Mouse (Mus musculus): ENCODE data around the gene Dcakd. TPM values are rescaled to one million over a fixed set of nuclear protein-coding genes. Genes with fewer than 3 reads are reported as not detected.

The Dcakd gene
- polyA plus RNA-seq, 1 experiment from 2014 or later, result 135 TPM

- no peaks in the 10 kb centered on the region for H3K9me3 ChIP-seq (replicated peaks; ENCODE audit: control insufficient read depth, low read length)
- H3K4me1 ChIP-seq (ENCODE audit: control insufficient read depth, insufficient read depth, low read length), result peaks cover 40% of the 10 kb centered on the region
- peak overlapping the region; percentile 2; the same call in 1 of the 2 replicates for H3K9ac ChIP-seq (ENCODE audit: low read depth, low read length)
- H3K4me3 ChIP-seq (ENCODE audit: low read depth, low read length), result no peak overlapping the region
- H3K27me3 ChIP-seq (ENCODE audit: control insufficient read depth, insufficient read depth, low read length), result no peaks in the 10 kb centered on the region
- peak; percentile 56 for ATAC-seq (replicated peaks; ENCODE audit: insufficient number of reproducible peaks, low FRiP score, low TSS enrichment)
- WGBS (ENCODE audit: insufficient replicate concordance), result 24% methylated on average over 14 of the region's 14 CpGs
- H3K4me2 ChIP-seq, result peak overlapping the region; percentile 33
- peaks cover 25% of the 10 kb centered on the region for H3K36me3 ChIP-seq (ENCODE audit: control insufficient read depth, insufficient read depth, low read length)
- H3K27ac ChIP-seq (ENCODE audit: low read depth, low read length), result peak overlapping the region; percentile 84
Observed at GRCm38 (mm10) chr11:102998577-102999316, 29.4 kb downstream of the Dcakd start.

- WGBS (ENCODE audit: insufficient replicate concordance), result 49% methylated on average over 7 of the region's 7 CpGs
- H3K9me3 ChIP-seq (replicated peaks; ENCODE audit: control insufficient read depth, low read length), result no peaks in the 10 kb centered on the region
- no peaks in the 10 kb centered on the region for H3K27me3 ChIP-seq (ENCODE audit: control insufficient read depth, insufficient read depth, low read length)
- H3K4me3 ChIP-seq (ENCODE audit: low read depth, low read length), result no peak overlapping the region
- H3K4me1 ChIP-seq (ENCODE audit: control insufficient read depth, insufficient read depth, low read length), result peaks cover 40% of the 10 kb centered on the region
- H3K36me3 ChIP-seq (ENCODE audit: control insufficient read depth, insufficient read depth, low read length), result peaks cover 25% of the 10 kb centered on the region
- H3K4me2 ChIP-seq, result peak overlapping the region; percentile 33
- ATAC-seq (replicated peaks; ENCODE audit: insufficient number of reproducible peaks, low FRiP score, low TSS enrichment), result no peak; the same call in 1 of the 2 replicates
- peak overlapping the region; percentile 2; the same call in 1 of the 2 replicates for H3K9ac ChIP-seq (ENCODE audit: low read depth, low read length)
- peak overlapping the region; percentile 84 for H3K27ac ChIP-seq (ENCODE audit: low read depth, low read length)
Observed at GRCm38 (mm10) chr11:102998254-102998576, 29.9 kb downstream of the Dcakd start.

DNA sequence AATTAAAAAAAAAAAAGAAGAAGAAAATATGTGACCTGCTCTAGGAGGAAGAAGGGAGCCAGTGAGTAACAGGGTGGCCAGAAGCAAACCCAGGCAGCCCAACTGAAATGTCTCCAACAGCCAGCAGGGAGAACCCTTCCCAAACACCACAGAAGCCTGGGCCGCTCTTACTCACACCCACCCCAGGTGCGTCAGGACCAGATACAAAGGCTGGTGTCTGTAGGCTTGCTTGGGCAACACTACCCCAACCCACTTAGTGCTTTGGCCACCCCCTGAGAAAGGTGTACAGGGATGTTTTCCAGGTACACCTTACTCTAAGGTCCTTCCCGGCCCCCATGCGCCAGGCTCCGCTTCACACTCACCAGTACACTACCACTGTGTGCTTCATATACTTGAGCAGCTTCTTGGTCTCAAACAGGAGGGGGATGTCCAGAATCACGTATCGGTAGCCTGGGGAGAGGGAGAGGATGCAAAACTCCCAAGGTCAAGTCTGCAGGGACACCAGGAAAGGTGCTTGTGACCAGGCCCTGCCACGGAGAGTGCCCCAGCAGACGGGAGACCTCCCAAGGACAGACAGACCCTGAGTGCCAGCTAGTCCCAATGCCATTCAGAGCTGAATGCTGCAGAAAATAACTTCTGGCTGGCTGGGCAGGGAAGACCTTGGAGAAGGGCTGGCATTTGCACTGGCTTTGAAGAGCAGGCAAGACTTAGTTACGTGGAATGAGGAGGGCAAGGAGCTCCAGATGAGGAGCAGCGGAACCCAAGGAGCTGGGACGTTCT lies 31.0 kb downstream of the Dcakd start:
- Histone ChIP-seq H3K9me3 (replicated peaks; ENCODE audit: control insufficient read depth, low read length) (no peaks in the 10 kb centered on the region), H3K4me2 (no peak overlapping the region), H3K4me1 (ENCODE audit: control insufficient read depth, insufficient read depth, low read length) (peaks cover 38% of the 10 kb centered on the region), H3K36me3 (ENCODE audit: control insufficient read depth, insufficient read depth, low read length) (peaks cover 25% of the 10 kb centered on the region), H3K4me3 (ENCODE audit: low read depth, low read length) (no peak overlapping the region), H3K27me3 (ENCODE audit: control insufficient read depth, insufficient read depth, low read length) (peaks cover 3% of the 10 kb centered on the region), H3K27ac (ENCODE audit: low read depth, low read length) (no peak overlapping the region), H3K9ac (ENCODE audit: low read depth, low read length) (no peak overlapping the region)
- no peak for ATAC-seq (replicated peaks; ENCODE audit: insufficient number of reproducible peaks, low FRiP score, low TSS enrichment)
- whole genome bisulfite sequencing (ENCODE audit: insufficient replicate concordance), result 92% methylated on average over 12 of the region's 12 CpGs

DNA sequence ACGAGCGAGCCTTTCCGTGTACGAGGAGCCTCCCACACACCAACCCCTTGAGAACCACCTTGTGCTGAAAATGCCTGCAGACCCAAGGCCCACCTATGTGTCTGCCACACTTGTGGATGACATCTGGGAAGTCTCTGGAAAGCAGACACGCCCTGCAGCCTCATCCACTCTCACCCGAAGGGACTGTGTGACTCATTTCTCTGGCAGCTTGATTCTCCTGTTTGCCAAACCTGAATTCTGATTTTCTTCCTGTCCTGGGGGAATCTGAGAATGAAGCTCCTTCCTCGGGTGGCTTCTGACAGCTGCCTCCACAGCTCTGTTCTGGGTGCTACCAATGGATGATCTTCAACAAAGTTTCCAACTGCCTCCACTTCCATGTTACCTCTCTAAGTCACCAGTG lies 31.7 kb downstream of the Dcakd start:
- Histone ChIP-seq H3K9me3 (replicated peaks; ENCODE audit: control insufficient read depth, low read length) (no peaks in the 10 kb centered on the region), H3K36me3 (ENCODE audit: control insufficient read depth, insufficient read depth, low read length) (peaks cover 25% of the 10 kb centered on the region), H3K4me3 (ENCODE audit: low read depth, low read length) (no peak overlapping the region), H3K4me1 (ENCODE audit: control insufficient read depth, insufficient read depth, low read length) (peaks cover 45% of the 10 kb centered on the region), H3K9ac (ENCODE audit: low read depth, low read length) (no peak overlapping the region), H3K4me2 (no peak overlapping the region), H3K27ac (ENCODE audit: low read depth, low read length) (no peak overlapping the region), H3K27me3 (ENCODE audit: control insufficient read depth, insufficient read depth, low read length) (peaks cover 9% of the 10 kb centered on the region)
- WGBS (ENCODE audit: insufficient replicate concordance), result 81% methylated on average over 7 of the region's 7 CpGs
- ATAC-seq (replicated peaks; ENCODE audit: insufficient number of reproducible peaks, low FRiP score, low TSS enrichment), result no peak

DNA sequence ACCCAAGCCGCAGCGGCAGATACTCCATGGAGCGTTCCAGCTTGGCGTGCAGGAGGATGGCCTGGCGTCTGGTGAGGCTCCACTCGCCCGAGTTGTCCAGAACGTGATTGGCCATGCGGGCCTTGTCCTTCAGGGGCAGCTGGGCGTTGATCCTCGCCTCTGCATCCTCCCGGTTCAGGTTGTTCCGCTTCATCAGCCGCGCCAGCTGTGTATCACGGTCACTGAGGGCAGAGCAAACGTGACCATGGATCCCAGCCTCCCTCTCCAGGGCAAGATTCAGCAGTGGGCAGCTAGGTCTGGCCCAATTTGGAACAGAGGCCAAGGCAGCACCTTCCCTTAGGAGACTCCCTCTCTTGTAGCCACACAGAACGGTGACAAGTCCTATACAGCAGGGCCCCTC lies 33.2 kb downstream of the Dcakd start:
- Histone ChIP-seq H3K27ac (ENCODE audit: low read depth, low read length) (no peak overlapping the region), H3K9ac (ENCODE audit: low read depth, low read length) (no peak overlapping the region), H3K27me3 (ENCODE audit: control insufficient read depth, insufficient read depth, low read length) (peaks cover 22% of the 10 kb centered on the region), H3K4me3 (ENCODE audit: low read depth, low read length) (no peak overlapping the region), H3K36me3 (ENCODE audit: control insufficient read depth, insufficient read depth, low read length) (peaks cover 25% of the 10 kb centered on the region), H3K4me1 (ENCODE audit: control insufficient read depth, insufficient read depth, low read length) (peaks cover 39% of the 10 kb centered on the region), H3K9me3 (replicated peaks; ENCODE audit: control insufficient read depth, low read length) (no peaks in the 10 kb centered on the region), H3K4me2 (no peak overlapping the region)
- WGBS (ENCODE audit: insufficient replicate concordance), result 90% methylated on average over 18 of the region's 18 CpGs
- no peak for ATAC-seq (replicated peaks; ENCODE audit: insufficient number of reproducible peaks, low FRiP score, low TSS enrichment)

DNA sequence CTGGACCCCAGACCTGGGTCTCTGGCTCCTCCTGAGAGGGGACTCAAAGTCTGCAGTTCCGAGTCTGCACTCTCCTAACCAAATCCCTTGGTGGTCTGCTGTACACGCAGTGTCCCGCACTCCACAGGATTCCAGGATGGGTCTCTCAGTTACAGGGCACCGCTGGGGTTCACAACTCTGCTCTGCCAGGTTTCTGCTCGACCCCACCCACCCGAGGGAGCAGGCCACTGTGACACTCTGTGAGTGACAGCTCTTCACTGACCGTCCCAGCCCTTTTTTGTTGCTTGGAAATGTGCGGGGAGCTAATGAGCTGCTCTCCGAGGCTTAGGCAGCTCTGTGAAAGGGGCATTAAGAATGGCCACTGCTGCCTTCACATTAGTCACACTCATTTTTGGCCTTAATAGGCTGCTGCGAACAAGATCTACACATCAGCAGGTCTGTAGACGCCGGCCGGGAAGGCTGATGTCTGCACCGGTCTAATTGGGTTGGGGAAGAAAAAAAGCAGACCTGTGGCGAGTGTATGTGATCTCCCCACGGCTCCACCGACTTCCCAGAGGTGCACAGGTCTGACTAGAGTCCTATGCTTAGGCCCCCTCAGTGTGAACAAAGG lies 34.6 kb downstream of the Dcakd start:
- no peak overlapping the region for H3K9ac ChIP-seq (ENCODE audit: low read depth, low read length)
- no peak for ATAC-seq (replicated peaks; ENCODE audit: insufficient number of reproducible peaks, low FRiP score, low TSS enrichment)
- H3K4me1 ChIP-seq (ENCODE audit: control insufficient read depth, insufficient read depth, low read length), result peaks cover 25% of the 10 kb centered on the region
- H3K9me3 ChIP-seq (replicated peaks; ENCODE audit: control insufficient read depth, low read length), result no peaks in the 10 kb centered on the region
- H3K4me3 ChIP-seq (ENCODE audit: low read depth, low read length), result no peak overlapping the region
- H3K4me2 ChIP-seq, result no peak overlapping the region
- H3K36me3 ChIP-seq (ENCODE audit: control insufficient read depth, insufficient read depth, low read length), result peaks cover 21% of the 10 kb centered on the region
- no peak overlapping the region for H3K27ac ChIP-seq (ENCODE audit: low read depth, low read length)
- H3K27me3 ChIP-seq (ENCODE audit: control insufficient read depth, insufficient read depth, low read length), result peaks cover 37% of the 10 kb centered on the region
- 59% methylated on average over 17 of the region's 17 CpGs for WGBS (ENCODE audit: insufficient replicate concordance)

DNA sequence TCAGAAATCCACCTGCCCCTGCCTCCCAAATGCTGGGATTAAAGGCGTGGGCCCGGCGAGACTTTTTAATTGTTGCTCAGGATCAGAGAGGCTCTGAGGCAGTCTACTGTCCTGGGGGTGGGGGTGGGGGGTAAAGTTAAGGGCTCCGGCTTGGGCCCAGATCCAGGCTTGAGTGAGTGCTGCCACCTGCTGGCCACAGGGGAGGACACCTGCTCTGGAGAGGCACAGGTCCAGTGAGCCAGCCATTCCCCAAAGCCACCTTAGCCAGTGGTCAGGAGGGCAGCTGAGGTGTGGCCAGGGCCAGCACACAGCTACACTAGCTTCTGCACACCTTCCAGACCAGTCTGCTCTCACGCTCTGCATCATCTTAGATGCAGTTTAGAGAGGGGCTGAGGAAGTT lies 35.2 kb downstream of the Dcakd start:
- Histone ChIP-seq H3K27ac (ENCODE audit: low read depth, low read length) (no peak overlapping the region), H3K4me3 (ENCODE audit: low read depth, low read length) (no peak overlapping the region), H3K9ac (ENCODE audit: low read depth, low read length) (no peak overlapping the region), H3K4me1 (ENCODE audit: control insufficient read depth, insufficient read depth, low read length) (peaks cover 19% of the 10 kb centered on the region), H3K27me3 (ENCODE audit: control insufficient read depth, insufficient read depth, low read length) (peaks cover 41% of the 10 kb centered on the region), H3K4me2 (no peak overlapping the region), H3K36me3 (ENCODE audit: control insufficient read depth, insufficient read depth, low read length) (peaks cover 21% of the 10 kb centered on the region), H3K9me3 (replicated peaks; ENCODE audit: control insufficient read depth, low read length) (no peaks in the 10 kb centered on the region)
- 8% methylated on average over 5 of the region's 5 CpGs for WGBS (ENCODE audit: insufficient replicate concordance)
- ATAC-seq (replicated peaks; ENCODE audit: insufficient number of reproducible peaks, low FRiP score, low TSS enrichment), result 0 out of 2 replicates have a peak, but pooled peaks have one; percentile 36

DNA sequence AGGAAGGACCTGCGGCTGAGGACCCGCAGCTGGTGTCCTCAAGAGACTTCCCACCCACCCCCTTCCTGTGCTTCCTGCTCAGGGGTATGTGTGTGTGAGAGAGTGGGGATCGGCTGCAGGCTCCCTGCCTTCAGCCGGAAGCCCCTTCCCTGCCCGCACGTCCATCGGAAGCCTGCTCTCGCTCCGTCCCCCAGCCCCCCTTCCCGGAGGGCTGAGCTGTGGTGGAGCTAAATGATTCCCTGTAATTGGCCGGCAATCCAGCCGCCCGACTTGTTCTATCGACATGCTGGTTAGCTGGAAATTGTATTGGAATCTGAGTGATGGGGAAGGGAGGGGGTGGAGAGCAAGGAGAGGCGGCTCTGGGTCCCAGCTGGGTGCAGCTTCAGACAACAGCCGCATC lies 36.5 kb downstream of the Dcakd start:
- Histone ChIP-seq H3K27me3 (ENCODE audit: control insufficient read depth, insufficient read depth, low read length) (peaks cover 41% of the 10 kb centered on the region), H3K27ac (ENCODE audit: low read depth, low read length) (no peak overlapping the region), H3K4me2 (peak overlapping the region; percentile 58), H3K9ac (ENCODE audit: low read depth, low read length) (peak overlapping the region; percentile 50; the same call in 1 of the 2 replicates), H3K36me3 (ENCODE audit: control insufficient read depth, insufficient read depth, low read length) (peaks cover 17% of the 10 kb centered on the region), H3K4me1 (ENCODE audit: control insufficient read depth, insufficient read depth, low read length) (peaks cover 11% of the 10 kb centered on the region; the same call in 1 of the 2 replicates), H3K9me3 (replicated peaks; ENCODE audit: control insufficient read depth, low read length) (no peaks in the 10 kb centered on the region), H3K4me3 (ENCODE audit: low read depth, low read length) (peak overlapping the region; percentile 13)
- WGBS (ENCODE audit: insufficient replicate concordance), result 1% methylated on average over 16 of the region's 16 CpGs
- ATAC-seq (replicated peaks; ENCODE audit: insufficient number of reproducible peaks, low FRiP score, low TSS enrichment), result no peak

All from heart, embryonic 11.5 days (tissue).